In the genomic region with DNA sequence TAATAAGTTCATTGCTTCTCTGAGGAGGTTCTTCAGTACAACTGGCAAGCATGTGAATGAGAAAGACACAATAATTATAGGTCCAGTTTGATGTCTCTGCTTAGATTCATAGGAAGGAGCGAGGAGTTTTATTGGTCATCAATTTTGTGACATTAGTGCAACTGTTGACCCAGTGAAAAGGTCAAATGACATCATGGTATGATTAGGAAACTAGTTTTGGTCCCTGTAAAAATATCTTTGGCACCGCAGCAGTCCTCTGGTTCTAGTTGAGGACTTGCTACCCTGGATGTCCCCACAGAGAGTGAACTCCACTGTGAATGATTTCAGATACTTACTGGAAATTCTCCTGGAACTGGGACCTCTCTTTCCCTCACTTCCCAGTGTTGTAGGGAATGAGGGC, we compare ENCODE assay signal across 44 mouse cellular contexts. TPM values are rescaled to one million over a fixed set of nuclear protein-coding genes. Genes with fewer than 3 reads are reported as not detected.
"Had no signal": no experiment of that assay in that cellular context is flagged by ENCODE, and none has a peak within 500 bp of the region (broad histone marks: within the 10 kb centered on the region; RNA-seq: fewer than 3 reads in every experiment).

No protein-coding gene starts in this region.

- H3K36me3 ChIP-seq: limb, embryonic 10.5 days; limb, embryonic 12.5 days; limb, embryonic 13.5 days; limb, embryonic 15.5 days; liver, embryonic 12.5 days; liver, embryonic 13.5 days; liver, embryonic 15.5 days; lung, embryonic 15.5 days; midbrain, embryonic 10.5 days; midbrain, embryonic 12.5 days; midbrain, embryonic 13.5 days; midbrain, embryonic 15.5 days; neural tube, embryonic 12.5 days had no signal

- H3K4me1 ChIP-seq: liver, embryonic 12.5 days; liver, embryonic 13.5 days; liver, embryonic 15.5 days; lung, embryonic 15.5 days; midbrain, embryonic 10.5 days; midbrain, embryonic 12.5 days; midbrain, embryonic 13.5 days; midbrain, embryonic 15.5 days; neural tube, embryonic 12.5 days had no signal

- H3K27ac ChIP-seq: left cerebral cortex, adult 2 months; limb, embryonic 10.5 days; limb, embryonic 12.5 days; limb, embryonic 13.5 days; limb, embryonic 15.5 days; liver, embryonic 12.5 days; liver, embryonic 13.5 days; liver, embryonic 14.5 days; liver, embryonic 15.5 days; lung, embryonic 15.5 days; macrophage; midbrain, embryonic 10.5 days; midbrain, embryonic 12.5 days; midbrain, embryonic 13.5 days; midbrain, embryonic 15.5 days; neural tube, embryonic 12.5 days had no signal

- H3K9me3 ChIP-seq: limb, embryonic 10.5 days; limb, embryonic 12.5 days; limb, embryonic 13.5 days; limb, embryonic 15.5 days; liver, embryonic 12.5 days; liver, embryonic 13.5 days; liver, embryonic 15.5 days; lung, embryonic 15.5 days; midbrain, embryonic 10.5 days; midbrain, embryonic 12.5 days; midbrain, embryonic 13.5 days; midbrain, embryonic 15.5 days; neural tube, embryonic 12.5 days had no signal

- H3K4me2 ChIP-seq: limb, embryonic 12.5 days; limb, embryonic 13.5 days; limb, embryonic 15.5 days; liver, embryonic 12.5 days; liver, embryonic 13.5 days; liver, embryonic 15.5 days; lung, embryonic 14.5 days; lung, embryonic 15.5 days; midbrain, embryonic 11.5 days; midbrain, embryonic 12.5 days; midbrain, embryonic 13.5 days; midbrain, embryonic 15.5 days; neural tube, embryonic 12.5 days had no signal

- DNase-seq: left cerebral cortex, postnatal 4 days; liver; liver, embryonic 13.5 days; liver, postnatal 0 days; lung, adult 18-20 months; lung, adult 2 months; lung, postnatal 10 days; lung, postnatal 14 days; lung, postnatal 36 days; lung, postnatal 4 days; midbrain, embryonic 14.5 days had no signal

- H3K9ac ChIP-seq: limb, embryonic 12.5 days; limb, embryonic 13.5 days; limb, embryonic 15.5 days; liver, embryonic 12.5 days; liver, embryonic 13.5 days; liver, embryonic 14.5 days; liver, embryonic 15.5 days; liver, postnatal 0 days; lung, embryonic 14.5 days; lung, embryonic 15.5 days; midbrain, embryonic 12.5 days; midbrain, embryonic 13.5 days; midbrain, embryonic 15.5 days; neural tube, embryonic 12.5 days had no signal

- H3K27me3 ChIP-seq: limb, embryonic 12.5 days; limb, embryonic 13.5 days; limb, embryonic 15.5 days; liver, embryonic 13.5 days; liver, embryonic 15.5 days; lung, embryonic 15.5 days; midbrain, embryonic 12.5 days; midbrain, embryonic 13.5 days; midbrain, embryonic 15.5 days; neural tube, embryonic 12.5 days had no signal

- H3K4me3 ChIP-seq: left cerebral cortex, adult 2 months; limb, embryonic 10.5 days; limb, embryonic 12.5 days; limb, embryonic 13.5 days; limb, embryonic 15.5 days; liver, embryonic 12.5 days; liver, embryonic 13.5 days; liver, embryonic 15.5 days; lung, embryonic 15.5 days; megakaryocyte, embryonic 14.5 days; midbrain, embryonic 10.5 days; midbrain, embryonic 12.5 days; midbrain, embryonic 13.5 days; midbrain, embryonic 15.5 days; myocyte; neural tube, embryonic 12.5 days had no signal

- ATAC-seq: liver, embryonic 12.5 days; liver, postnatal 0 days; lung, postnatal 0 days; midbrain, embryonic 13.5 days; midbrain, embryonic 15.5 days; midbrain, embryonic 16.5 days had no signal

RNA-seq across cellular contexts. Expression of a gene that starts 14.8 kb away (rescaled TPM):
- total RNA-seq: megakaryocyte progenitor cell, adult 5-6 weeks; monocyte, adult 5-6 weeks had no signal
- polyA plus RNA-seq: macrophage had no signal

RNA-seq across cellular contexts. Expression of a gene that starts 36.3 kb away (rescaled TPM):
- total RNA-seq: left cerebral cortex, adult 2 months; left cerebral cortex, adult 8-10 months; left cerebral cortex, postnatal 10 days; left cerebral cortex, postnatal 14 days; left cerebral cortex, postnatal 25 days; left cerebral cortex, postnatal 36 days; left cerebral cortex, postnatal 4 days; megakaryocyte progenitor cell, adult 5-6 weeks; megakaryocyte-erythroid progenitor cell, adult 5-6 weeks; monocyte, adult 5-6 weeks had no signal
- polyA plus RNA-seq: liver, embryonic 12.5 days; liver, embryonic 13.5 days; liver, embryonic 14.5 days; liver, embryonic 15.5 days; liver, embryonic 16.5 days; liver, postnatal 0 days; macrophage; midbrain, embryonic 11.5 days; midbrain, embryonic 13.5 days; midbrain, embryonic 15.5 days; midbrain, embryonic 16.5 days; midbrain, postnatal 0 days; myocyte; neural tube, embryonic 11.5 days had no signal

RNA-seq across cellular contexts. Expression of a gene that starts 44.3 kb away (rescaled TPM):
- total RNA-seq: megakaryocyte, adult 5-6 weeks; megakaryocyte-erythroid progenitor cell, adult 5-6 weeks; monocyte, adult 5-6 weeks had no signal
